Mouse (Mus musculus): ENCODE data around the gene Mucl2. TPM values are rescaled to one million over a fixed set of nuclear protein-coding genes. Genes with fewer than 3 reads are reported as not detected.
"Not testable (repeated sequence)": the region's sequence is repeated elsewhere in the genome, so short reads cannot be mapped to it uniquely, and the experiment has no call there.

Mucl2 gene
- total RNA-seq (2012; rRNA removed): not detected in 2 replicates
- not detected in 2 replicates for total RNA-seq (2014; rRNA removed)
- polyA plus RNA-seq (2012; ENCODE audit: insufficient read length, low read depth): not detected in 2 replicates

DNA sequence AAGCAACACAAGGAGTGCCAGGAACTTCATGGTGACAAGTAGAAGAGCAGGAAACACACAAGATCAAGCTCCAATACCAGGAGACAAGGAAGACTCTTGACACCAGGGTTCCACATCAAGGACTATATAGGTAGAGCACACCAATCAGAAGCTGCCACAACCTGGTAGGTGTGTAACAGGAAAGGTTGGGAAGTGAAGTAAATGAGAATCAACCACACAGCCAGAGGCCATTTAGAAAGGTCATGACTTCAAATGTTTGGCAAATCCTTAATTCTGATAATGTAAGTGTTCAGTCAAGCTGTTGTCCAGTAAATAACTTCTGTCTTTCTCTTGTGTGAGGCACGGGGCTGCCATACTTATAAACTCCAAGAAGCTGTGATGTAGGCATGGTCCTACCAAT lies at the start of gene Mucl2:
Mucl2 (minus strand) TSS at position 101 of the 400 bp plus-strand sequence.
- Histone ChIP-seq H3K4me3 (replicated peaks in 1 of 3; ENCODE audit: low read depth in 2 of 3, low read length in 2 of 3, poor library complexity in 1 of 3) (no peak within 1 kb of the TSS), H3K9me3 (replicated peaks; ENCODE audit: low read length) (no peaks in the 10 kb centered on the region), H3K4me2 (ENCODE audit: insufficient read depth, low read depth, poor library complexity, severe bottlenecking) (no peak within 1 kb of the TSS), H3K27me3 (replicated peaks) (peaks cover 2% of the 10 kb centered on the region), H3K4me1 (ENCODE audit: control insufficient read depth in 1 of 2, insufficient read depth in 2 of 2) (peaks cover 0 to 6% of the 10 kb centered on the region in 2 experiments; a peak in 2 of 4 replicates), H3K27ac (ENCODE audit: insufficient read depth, low read depth) (no peak within 1 kb of the TSS; the same call in 1 of the 2 replicates), H3K79me2 (replicated peaks; ENCODE audit: control insufficient read depth, extremely low read depth, insufficient read depth, poor library complexity, severe bottlenecking) (no peaks in the 10 kb centered on the region), H3K9ac (ENCODE audit: insufficient read depth, low read depth) (no peak within 1 kb of the TSS), H3K36me3 (replicated peaks in 1 of 2; ENCODE audit: control insufficient read depth in 1 of 2, insufficient read depth in 1 of 2, low read length in 1 of 2) (no peaks in the 10 kb centered on the region)
- dilution Hi-C loops (cut with MboI; ENCODE audit: extremely low pct_ligation_motif_present, extremely low pct_unique_long_range_greater_than_20kb, low sequenced_read_pairs): no loop called here
- in situ Hi-C loops (cut with MboI; ENCODE audit: low pct_ligation_motif_present, low pct_unique_long_range_greater_than_20kb, low sequenced_read_pairs): no loop called here
- DNase-seq (ENCODE audit: extremely low read depth): no peak
- TF ChIP-seq CHD2 (IDR thresholded peaks at IDR 0.05; ENCODE audit: low read length) (no peak), MAFK (IDR thresholded peaks at IDR 0.05; ENCODE audit: insufficient replicate concordance, low read length) (no peak), MEF2A (IDR thresholded peaks at IDR 0.05; ENCODE audit: borderline replicate concordance, low read depth, low read length) (no peak), E2F4 (IDR thresholded peaks at IDR 0.05; ENCODE audit: insufficient replicate concordance, low read depth, low read length) (no peak), TCF12 (IDR thresholded peaks at IDR 0.05; ENCODE audit: low read depth, low read length) (no peak), POLR2A (IDR thresholded peaks at IDR 0.05; ENCODE audit: low read depth, low read length) (no peak), USF1 (IDR thresholded peaks at IDR 0.05; ENCODE audit: low read depth, low read length) (no peak), RCOR1 (conservative IDR thresholded peaks at IDR 0.05; ENCODE audit: low read depth, low read length) (no peak), ZKSCAN1 (IDR thresholded peaks at IDR 0.05; ENCODE audit: borderline replicate concordance, low read depth, low read length) (no peak), SMC3 (IDR thresholded peaks at IDR 0.05; ENCODE audit: low read depth, low read length) (no peak)

DNA sequence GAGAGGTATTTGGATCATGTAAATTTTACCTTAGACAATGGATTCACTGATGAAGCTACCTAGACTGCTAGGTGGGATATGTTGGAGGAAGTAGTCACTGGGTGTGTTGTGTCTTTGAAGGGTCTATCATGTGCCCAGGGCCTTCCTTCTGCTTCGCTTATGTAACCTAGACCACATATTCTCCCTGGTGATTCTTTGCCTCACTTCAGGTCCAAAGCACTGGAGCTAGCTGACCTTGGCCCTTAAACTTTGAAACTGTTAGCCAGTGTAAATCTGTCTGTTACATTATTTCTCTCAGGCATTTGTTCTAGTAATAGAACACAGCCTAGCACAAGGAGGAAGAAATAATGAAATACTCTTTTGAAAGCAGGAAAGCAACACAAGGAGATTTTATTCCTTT lies 13.9 kb upstream of the Mucl2 start:
- H3K4me3 ChIP-seq (replicated peaks in 1 of 3; ENCODE audit: low read depth in 2 of 3, low read length in 2 of 3, poor library complexity in 1 of 3); H3K4me2 ChIP-seq (ENCODE audit: insufficient read depth, low read depth, poor library complexity, severe bottlenecking); in situ Hi-C loops (cut with MboI; ENCODE audit: low pct_ligation_motif_present, low pct_unique_long_range_greater_than_20kb, low sequenced_read_pairs); H3K9ac ChIP-seq (ENCODE audit: insufficient read depth, low read depth); H3K9me3 ChIP-seq (replicated peaks; ENCODE audit: low read length); H3K27ac ChIP-seq (ENCODE audit: insufficient read depth, low read depth); H3K79me2 ChIP-seq (replicated peaks; ENCODE audit: control insufficient read depth, extremely low read depth, insufficient read depth, poor library complexity, severe bottlenecking); DNase-seq (ENCODE audit: extremely low read depth); H3K36me3 ChIP-seq (replicated peaks in 1 of 2; ENCODE audit: control insufficient read depth in 1 of 2, insufficient read depth in 1 of 2, low read length in 1 of 2); H3K4me1 ChIP-seq (ENCODE audit: control insufficient read depth in 1 of 2, insufficient read depth in 2 of 2); H3K27me3 ChIP-seq (replicated peaks); dilution Hi-C loops (cut with MboI; ENCODE audit: extremely low pct_ligation_motif_present, extremely low pct_unique_long_range_greater_than_20kb, low sequenced_read_pairs): not testable (repeated sequence)

Other genes with a start within 250 kb of the Mucl2 start
- gene Mucl1, start 143.8 kb downstream of the Mucl2 start, total RNA-seq (2012; rRNA removed): not detected in 2 replicates
- not detected in 2 replicates for gene Mucl1, start 143.8 kb downstream of the Mucl2 start, total RNA-seq (2014; rRNA removed)
- gene Mucl1, start 143.8 kb downstream of the Mucl2 start, polyA plus RNA-seq (2012; ENCODE audit: insufficient read length, low read depth): not detected in 2 replicates

Measured in CH12.LX (cell line).